Mouse (Mus musculus): ENCODE measurements around the gene Mybphl. TPM values are rescaled to one million over a fixed set of nuclear protein-coding genes. Genes with fewer than 3 reads are reported as not detected.

The Mybphl gene
- polyA plus RNA-seq, 1 experiment: not detected

- H3K4me1 ChIP-seq (ENCODE audit: control insufficient read depth, insufficient read depth, low read length): peaks cover 8% of the 10 kb centered on the region
- WGBS: 94% methylated on average over 3 of the region's 3 CpGs
- no peak overlapping the region for H3K27ac ChIP-seq (ENCODE audit: insufficient read depth, low read length)
- no peak overlapping the region for H3K4me3 ChIP-seq (replicated peaks; ENCODE audit: insufficient read depth, low read depth, low read length)
- H3K27me3 ChIP-seq (ENCODE audit: control insufficient read depth, insufficient read depth, low read length): no peaks in the 10 kb centered on the region
- no peak for DNase-seq
- TF ChIP-seq POLR2A (IDR thresholded peaks at IDR 0.05; ENCODE audit: borderline replicate concordance, insufficient read depth, low read length) (no peak), CTCF (IDR thresholded peaks at IDR 0.05; ENCODE audit: borderline replicate concordance, insufficient read depth, low read depth, low read length) (no peak)
Measured at GRCm38 (mm10) chr3:108355245-108355644, 9.5 kb upstream of the Mybphl start.

DNA sequence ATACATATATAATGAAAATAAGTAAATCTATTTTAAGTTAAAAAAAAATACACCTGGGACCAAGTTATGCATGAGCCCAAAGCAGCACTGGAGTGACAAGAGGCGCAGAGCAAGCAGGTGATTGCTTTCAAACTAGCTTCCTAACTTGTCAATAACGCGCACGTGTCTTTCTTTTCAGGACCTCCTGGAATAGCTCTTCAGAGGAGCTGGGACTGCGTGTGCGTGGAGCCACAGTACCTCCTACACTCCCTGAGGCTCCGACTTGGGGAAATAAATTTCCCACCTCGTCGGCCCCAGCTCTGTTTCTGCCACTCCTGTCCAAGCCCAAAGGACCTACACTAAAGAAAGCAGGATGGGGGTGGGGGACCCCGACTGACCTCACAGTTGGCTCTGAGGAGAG, 7.7 kb upstream of the Mybphl start:
- Histone ChIP-seq H3K27ac (ENCODE audit: insufficient read depth, low read length) (no peak overlapping the region), H3K27me3 (ENCODE audit: control insufficient read depth, insufficient read depth, low read length) (no peaks in the 10 kb centered on the region), H3K4me3 (replicated peaks; ENCODE audit: insufficient read depth, low read depth, low read length) (no peak overlapping the region), H3K4me1 (ENCODE audit: control insufficient read depth, insufficient read depth, low read length) (peaks cover 8% of the 10 kb centered on the region)
- no peak for DNase-seq
- no peak for TF ChIP-seq POLR2A (IDR thresholded peaks at IDR 0.05; ENCODE audit: borderline replicate concordance, insufficient read depth, low read length)
- TF ChIP-seq CTCF (IDR thresholded peaks at IDR 0.05; ENCODE audit: borderline replicate concordance, insufficient read depth, low read depth, low read length): no peak
- 92% methylated on average over 10 of the region's 10 CpGs for WGBS

DNA sequence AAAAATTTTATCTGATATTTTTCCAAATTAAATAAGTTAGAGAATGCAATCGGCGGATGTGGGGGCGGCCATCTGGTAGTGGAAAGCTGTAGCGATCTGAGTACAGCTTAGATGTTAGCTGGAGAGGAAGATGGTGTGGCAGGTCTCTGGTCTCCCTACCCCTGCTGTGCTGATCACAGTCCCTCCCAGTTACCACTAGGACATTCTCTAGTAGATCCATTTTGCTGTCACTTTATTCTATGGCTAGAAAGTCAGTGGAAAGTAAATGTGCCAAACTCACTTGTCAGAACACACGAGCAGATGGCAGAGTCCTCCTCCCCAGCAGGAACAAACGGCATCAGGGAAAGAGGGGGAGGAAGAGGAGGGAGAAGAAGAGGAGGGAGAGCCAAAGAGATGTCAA, 6.3 kb upstream of the Mybphl start:
- H3K4me3 ChIP-seq (replicated peaks; ENCODE audit: insufficient read depth, low read depth, low read length): no peak overlapping the region
- H3K27ac ChIP-seq (ENCODE audit: insufficient read depth, low read length): no peak overlapping the region
- peak; percentile 30 to 61 for DNase-seq
- 17% methylated on average over 6 of the region's 6 CpGs for WGBS
- no peaks in the 10 kb centered on the region for H3K27me3 ChIP-seq (ENCODE audit: control insufficient read depth, insufficient read depth, low read length)
- TF ChIP-seq POLR2A (IDR thresholded peaks at IDR 0.05; ENCODE audit: borderline replicate concordance, insufficient read depth, low read length) (no peak), CTCF (IDR thresholded peaks at IDR 0.05; ENCODE audit: borderline replicate concordance, insufficient read depth, low read depth, low read length) (no peak)
- H3K4me1 ChIP-seq (ENCODE audit: control insufficient read depth, insufficient read depth, low read length): peaks cover 8% of the 10 kb centered on the region

DNA sequence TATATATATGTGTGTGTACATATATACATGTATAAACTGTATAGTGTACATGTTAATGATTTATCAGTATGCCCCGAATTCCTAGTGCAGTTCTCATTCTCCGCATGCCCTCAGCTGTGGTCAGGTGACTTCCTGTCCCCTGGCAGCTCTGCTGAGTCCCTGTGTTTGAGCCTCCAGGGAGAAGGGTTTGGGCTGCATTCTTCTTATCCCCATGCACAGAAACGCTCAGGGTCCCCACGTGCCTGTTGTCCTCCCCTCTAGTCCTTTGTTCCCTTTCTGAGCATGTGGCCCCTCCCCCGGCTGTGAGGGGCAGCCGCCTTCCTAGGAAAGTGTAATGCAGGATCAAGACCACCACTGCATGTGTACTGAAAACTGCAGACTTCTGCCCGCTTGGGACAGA, 3.8 kb upstream of the Mybphl start:
- H3K27me3 ChIP-seq (ENCODE audit: control insufficient read depth, insufficient read depth, low read length): no peaks in the 10 kb centered on the region
- TF ChIP-seq CTCF (IDR thresholded peaks at IDR 0.05; ENCODE audit: borderline replicate concordance, insufficient read depth, low read depth, low read length) (no peak), POLR2A (IDR thresholded peaks at IDR 0.05; ENCODE audit: borderline replicate concordance, insufficient read depth, low read length) (no peak)
- no peak overlapping the region for H3K4me3 ChIP-seq (replicated peaks; ENCODE audit: insufficient read depth, low read depth, low read length)
- peaks cover 8% of the 10 kb centered on the region for H3K4me1 ChIP-seq (ENCODE audit: control insufficient read depth, insufficient read depth, low read length)
- no peak overlapping the region for H3K27ac ChIP-seq (ENCODE audit: insufficient read depth, low read length)
- DNase-seq: no peak
- 50% methylated on average over 7 of the region's 7 CpGs for WGBS

GRCm38 (mm10) chr3:108363626-108364025, 1.1 kb upstream of the Mybphl start:
- Histone ChIP-seq H3K27me3 (ENCODE audit: control insufficient read depth, insufficient read depth, low read length) (no peaks in the 10 kb centered on the region), H3K27ac (ENCODE audit: insufficient read depth, low read length) (no peak overlapping the region), H3K4me3 (replicated peaks; ENCODE audit: insufficient read depth, low read depth, low read length) (no peak overlapping the region), H3K4me1 (ENCODE audit: control insufficient read depth, insufficient read depth, low read length) (peaks cover 5% of the 10 kb centered on the region; the same call in 1 of the 2 replicates)
- no peak for DNase-seq
- TF ChIP-seq CTCF (IDR thresholded peaks at IDR 0.05; ENCODE audit: borderline replicate concordance, insufficient read depth, low read depth, low read length) (no peak), POLR2A (IDR thresholded peaks at IDR 0.05; ENCODE audit: borderline replicate concordance, insufficient read depth, low read length) (no peak)
- 40% methylated on average over 3 of the region's 3 CpGs for WGBS

- Histone ChIP-seq H3K27me3 (ENCODE audit: control insufficient read depth, insufficient read depth, low read length) (no peaks in the 10 kb centered on the region), H3K4me3 (replicated peaks; ENCODE audit: insufficient read depth, low read depth, low read length) (no peak overlapping the region), H3K4me1 (ENCODE audit: control insufficient read depth, insufficient read depth, low read length) (no peaks in the 10 kb centered on the region; the same call in 1 of the 2 replicates), H3K27ac (ENCODE audit: insufficient read depth, low read length) (no peak overlapping the region)
- WGBS: 51% methylated on average over 9 of the region's 9 CpGs
- DNase-seq: peak; percentile 40 to 52
- TF ChIP-seq POLR2A (IDR thresholded peaks at IDR 0.05; ENCODE audit: borderline replicate concordance, insufficient read depth, low read length) (no peak), CTCF (IDR thresholded peaks at IDR 0.05; ENCODE audit: borderline replicate concordance, insufficient read depth, low read depth, low read length) (no peak)
Measured at GRCm38 (mm10) chr3:108367173-108367572, 2.5 kb downstream of the Mybphl start.

GRCm38 (mm10) chr3:108367828-108368227, 3.1 kb downstream of the Mybphl start:
- H3K27me3 ChIP-seq (ENCODE audit: control insufficient read depth, insufficient read depth, low read length): no peaks in the 10 kb centered on the region
- 84% methylated on average over 3 of the region's 3 CpGs for WGBS
- no peak overlapping the region for H3K27ac ChIP-seq (ENCODE audit: insufficient read depth, low read length)
- TF ChIP-seq CTCF (IDR thresholded peaks at IDR 0.05; ENCODE audit: borderline replicate concordance, insufficient read depth, low read depth, low read length) (no peak), POLR2A (IDR thresholded peaks at IDR 0.05; ENCODE audit: borderline replicate concordance, insufficient read depth, low read length) (no peak)
- DNase-seq: no peak
- H3K4me3 ChIP-seq (replicated peaks; ENCODE audit: insufficient read depth, low read depth, low read length): no peak overlapping the region
- H3K4me1 ChIP-seq (ENCODE audit: control insufficient read depth, insufficient read depth, low read length): no peaks in the 10 kb centered on the region; the same call in 1 of the 2 replicates

GRCm38 (mm10) chr3:108368721-108369120, 4.0 kb downstream of the Mybphl start:
- no peak overlapping the region for H3K4me3 ChIP-seq (replicated peaks; ENCODE audit: insufficient read depth, low read depth, low read length)
- no peak overlapping the region for H3K27ac ChIP-seq (ENCODE audit: insufficient read depth, low read length)
- no peaks in the 10 kb centered on the region; the same call in 1 of the 2 replicates for H3K4me1 ChIP-seq (ENCODE audit: control insufficient read depth, insufficient read depth, low read length)
- TF ChIP-seq CTCF (IDR thresholded peaks at IDR 0.05; ENCODE audit: borderline replicate concordance, insufficient read depth, low read depth, low read length) (no peak), POLR2A (IDR thresholded peaks at IDR 0.05; ENCODE audit: borderline replicate concordance, insufficient read depth, low read length) (no peak)
- 84% methylated on average over 5 of the region's 5 CpGs for WGBS
- DNase-seq: no peak
- no peaks in the 10 kb centered on the region for H3K27me3 ChIP-seq (ENCODE audit: control insufficient read depth, insufficient read depth, low read length)

Measured in cerebellum, adult 2 months (tissue).